Mouse (Mus musculus): ENCODE results near the gene Sh3rf3. TPM values are rescaled to one million over a fixed set of nuclear protein-coding genes. Genes with fewer than 3 reads are reported as not detected.

Sh3rf3 gene
- total RNA-seq, 4 experiments from 2014 or later: 33.9 to 40.3 (median 35.8) TPM

GRCm38 (mm10) chr10:58915301-58916245 is 102.4 kb downstream of the Sh3rf3 start:
- no peak for DNase-seq (ENCODE audit: low spot score in 2 of 2)

- DNase-seq (ENCODE audit: low spot score in 2 of 2): no peak
Measured at GRCm38 (mm10) chr10:58921643-58922188, 108.6 kb downstream of the Sh3rf3 start.

- DNase-seq (ENCODE audit: low spot score in 2 of 2): no peak
Measured at GRCm38 (mm10) chr10:58922216-58922829, 109.2 kb downstream of the Sh3rf3 start.

GRCm38 (mm10) chr10:58922993-58923392 is 109.8 kb downstream of the Sh3rf3 start:
- DNase-seq (ENCODE audit: low spot score in 2 of 2): no peak

GRCm38 (mm10) chr10:58926578-58926977 is 113.4 kb downstream of the Sh3rf3 start:
- DNase-seq (ENCODE audit: low spot score in 2 of 2): peak in 1 of 2 experiments; percentile 52

GRCm38 (mm10) chr10:58928952-58929442 is 115.8 kb downstream of the Sh3rf3 start:
- no peak for DNase-seq (ENCODE audit: low spot score in 2 of 2)

GRCm38 (mm10) chr10:58932151-58932773 is 119.1 kb downstream of the Sh3rf3 start:
- DNase-seq (ENCODE audit: low spot score in 2 of 2): no peak

GRCm38 (mm10) chr10:58935606-58936005 is 122.4 kb downstream of the Sh3rf3 start:
- no peak for DNase-seq (ENCODE audit: low spot score in 2 of 2)

GRCm38 (mm10) chr10:58936441-58936860 is 123.3 kb downstream of the Sh3rf3 start:
- peak in 1 of 2 experiments; percentile 36 for DNase-seq (ENCODE audit: low spot score in 2 of 2)

GRCm38 (mm10) chr10:58937521-58937920 is 124.4 kb downstream of the Sh3rf3 start:
- no peak for DNase-seq (ENCODE audit: low spot score in 2 of 2)

- DNase-seq (ENCODE audit: low spot score in 2 of 2): no peak
Measured at GRCm38 (mm10) chr10:58942819-58943218, 129.7 kb downstream of the Sh3rf3 start.

- no peak for DNase-seq (ENCODE audit: low spot score in 2 of 2)
Measured at GRCm38 (mm10) chr10:58943661-58944400, 130.7 kb downstream of the Sh3rf3 start.

- no peak for DNase-seq (ENCODE audit: low spot score in 2 of 2)
Measured at GRCm38 (mm10) chr10:58944930-58945329, 131.8 kb downstream of the Sh3rf3 start.

- DNase-seq (ENCODE audit: low spot score in 2 of 2): no peak
Measured at GRCm38 (mm10) chr10:58949770-58950638, 136.8 kb downstream of the Sh3rf3 start.

- no peak for DNase-seq (ENCODE audit: low spot score in 2 of 2)
Measured at GRCm38 (mm10) chr10:58960193-58960592, 147.0 kb downstream of the Sh3rf3 start.

GRCm38 (mm10) chr10:58968236-58968635 is 155.1 kb downstream of the Sh3rf3 start:
- no peak for DNase-seq (ENCODE audit: low spot score in 2 of 2)

GRCm38 (mm10) chr10:58969351-58969750 is 156.2 kb downstream of the Sh3rf3 start:
- no peak for DNase-seq (ENCODE audit: low spot score in 2 of 2)

- no peak for DNase-seq (ENCODE audit: low spot score in 2 of 2)
Measured at GRCm38 (mm10) chr10:58972115-58972514, 159.0 kb downstream of the Sh3rf3 start.

- DNase-seq (ENCODE audit: low spot score in 2 of 2): no peak
Measured at GRCm38 (mm10) chr10:58974138-58974537, 161.0 kb downstream of the Sh3rf3 start.
